Mouse (Mus musculus): ENCODE measurements around the gene Dcpp3. TPM values are rescaled to one million over a fixed set of nuclear protein-coding genes. Genes with fewer than 3 reads are reported as not detected.

Gene Dcpp3
- polyA plus RNA-seq, 1 experiment from 2014 or later: not detected

- H3K27ac ChIP-seq (ENCODE audit: low read length): no peak overlapping the region
- ATAC-seq: no peak
- H3K9me3 ChIP-seq (ENCODE audit: control insufficient read depth, low read length): no peaks in the 10 kb centered on the region
- WGBS: 85% methylated on average over 10 of the region's 10 CpGs
- H3K4me1 ChIP-seq (replicated peaks; ENCODE audit: control insufficient read depth, insufficient read depth, low read length): peaks cover 3% of the 10 kb centered on the region; the same call in 1 of the 2 replicates
- no peaks in the 10 kb centered on the region for H3K36me3 ChIP-seq (ENCODE audit: control insufficient read depth, insufficient read depth)
- no peak overlapping the region for H3K4me3 ChIP-seq (replicated peaks; ENCODE audit: low read length)
- H3K4me2 ChIP-seq (ENCODE audit: low read length): no peak overlapping the region
- no peaks in the 10 kb centered on the region; the same call in 1 of the 2 replicates for H3K27me3 ChIP-seq (replicated peaks; ENCODE audit: control insufficient read depth, insufficient read depth, low read length)
- H3K9ac ChIP-seq (replicated peaks; ENCODE audit: low read depth, low read length): no peak overlapping the region
Observed at GRCm38 (mm10) chr17:23966658-23967401, 49.6 kb downstream of the Dcpp3 start.

DNA sequence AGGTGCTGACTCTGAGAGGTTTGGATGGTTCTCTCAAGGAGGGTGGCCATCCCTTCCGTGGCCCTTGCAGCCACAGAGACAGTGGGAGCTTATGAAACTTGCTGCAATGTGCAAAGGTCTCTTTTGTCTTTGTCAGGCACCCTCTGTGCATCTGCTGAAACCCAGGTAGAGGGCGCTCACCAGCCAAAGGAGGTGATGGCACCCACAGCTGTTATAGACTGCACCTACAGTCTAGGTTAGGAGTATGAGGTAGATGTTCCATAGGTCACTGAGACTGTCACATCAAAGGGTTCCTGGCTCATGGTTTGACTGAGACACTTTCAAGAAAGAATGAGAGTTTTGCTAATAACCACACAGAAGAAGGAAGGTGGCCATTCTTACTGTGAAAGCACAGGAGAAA, 51.5 kb downstream of the Dcpp3 start:
- H3K36me3 ChIP-seq (ENCODE audit: control insufficient read depth, insufficient read depth): no peaks in the 10 kb centered on the region
- no peak overlapping the region for H3K4me3 ChIP-seq (replicated peaks; ENCODE audit: low read length)
- 56% methylated on average over 2 of the region's 2 CpGs for WGBS
- no peak for ATAC-seq
- H3K4me2 ChIP-seq (ENCODE audit: low read length): no peak overlapping the region
- H3K27me3 ChIP-seq (replicated peaks; ENCODE audit: control insufficient read depth, insufficient read depth, low read length): no peaks in the 10 kb centered on the region
- H3K4me1 ChIP-seq (replicated peaks; ENCODE audit: control insufficient read depth, insufficient read depth, low read length): peaks cover 3% of the 10 kb centered on the region; the same call in 1 of the 2 replicates
- no peaks in the 10 kb centered on the region for H3K9me3 ChIP-seq (ENCODE audit: control insufficient read depth, low read length)
- H3K27ac ChIP-seq (ENCODE audit: low read length): no peak overlapping the region
- H3K9ac ChIP-seq (replicated peaks; ENCODE audit: low read depth, low read length): no peak overlapping the region

Other genes starting within 250 kb of the Dcpp3 start
- gene Hcfc1r1, start 243.9 kb upstream of the Dcpp3 start, polyA plus RNA-seq (2015; fragmentation: Nextera tagmentation; extraction: Ambion mirVana): 92.1 and 99.4 TPM in 2 replicates
- 40.1 and 41.4 TPM in 2 replicates for gene Thoc6, start 243.6 kb upstream of the Dcpp3 start, polyA plus RNA-seq (2015; fragmentation: Nextera tagmentation; extraction: Ambion mirVana)
- gene Tnfrsf12a, start 240.0 kb upstream of the Dcpp3 start, polyA plus RNA-seq (2015; fragmentation: Nextera tagmentation; extraction: Ambion mirVana): 2.9 and 4.8 TPM in 2 replicates
- 0.24 and 0.45 TPM in 2 replicates for gene Cldn6, start 238.2 kb upstream of the Dcpp3 start, polyA plus RNA-seq (2015; fragmentation: Nextera tagmentation; extraction: Ambion mirVana)
- gene Cldn9, start 233.4 kb upstream of the Dcpp3 start, polyA plus RNA-seq (2015; fragmentation: Nextera tagmentation; extraction: Ambion mirVana): 1.4 TPM in 2 replicates
- not detected in 2 replicates for gene 1520401A03Rik, start 194.7 kb upstream of the Dcpp3 start, polyA plus RNA-seq (2015; fragmentation: Nextera tagmentation; extraction: Ambion mirVana)
- gene Pkmyt1, start 191.1 kb upstream of the Dcpp3 start, polyA plus RNA-seq (2015; fragmentation: Nextera tagmentation; extraction: Ambion mirVana): 22.3 and 25.0 TPM in 2 replicates
- gene Paqr4, start 176.6 kb upstream of the Dcpp3 start, polyA plus RNA-seq (2015; fragmentation: Nextera tagmentation; extraction: Ambion mirVana): 40.8 and 45.6 TPM in 2 replicates
- 0.41 and 1.0 TPM in 2 replicates for gene Kremen2, start 171.6 kb upstream of the Dcpp3 start, polyA plus RNA-seq (2015; fragmentation: Nextera tagmentation; extraction: Ambion mirVana)
- 151 and 156 TPM in 2 replicates for gene Flywch1, start 145.9 kb upstream of the Dcpp3 start, polyA plus RNA-seq (2015; fragmentation: Nextera tagmentation; extraction: Ambion mirVana)
- 22.9 and 33.2 TPM in 2 replicates for gene Flywch2, start 131.4 kb upstream of the Dcpp3 start, polyA plus RNA-seq (2015; fragmentation: Nextera tagmentation; extraction: Ambion mirVana)
- gene Srrm2, start 126.9 kb upstream of the Dcpp3 start, polyA plus RNA-seq (2015; fragmentation: Nextera tagmentation; extraction: Ambion mirVana): 435 and 505 TPM in 2 replicates
- gene Elob, start 88.3 kb upstream of the Dcpp3 start, polyA plus RNA-seq (2015; fragmentation: Nextera tagmentation; extraction: Ambion mirVana): 1,002 and 1,034 TPM in 2 replicates
- not detected in 2 replicates for gene Prss33, start 81.4 kb upstream of the Dcpp3 start, polyA plus RNA-seq (2015; fragmentation: Nextera tagmentation; extraction: Ambion mirVana)
- gene Prss32, start 73.6 kb upstream of the Dcpp3 start, polyA plus RNA-seq (2015; fragmentation: Nextera tagmentation; extraction: Ambion mirVana): not detected in 2 replicates
- 0.87 and 1.0 TPM in 2 replicates for gene Prss41, start 73.3 kb upstream of the Dcpp3 start, polyA plus RNA-seq (2015; fragmentation: Nextera tagmentation; extraction: Ambion mirVana)
- gene Prss21, start 49.4 kb upstream of the Dcpp3 start, polyA plus RNA-seq (2015; fragmentation: Nextera tagmentation; extraction: Ambion mirVana): not detected in 2 replicates
- not detected in 2 replicates for gene Dcpp1, start 36.6 kb upstream of the Dcpp3 start, polyA plus RNA-seq (2015; fragmentation: Nextera tagmentation; extraction: Ambion mirVana)
- gene Dcpp2, start 36.6 kb upstream of the Dcpp3 start, polyA plus RNA-seq (2015; fragmentation: Nextera tagmentation; extraction: Ambion mirVana): not detected in 2 replicates
- gene Sbp, start 24.2 kb downstream of the Dcpp3 start, polyA plus RNA-seq (2015; fragmentation: Nextera tagmentation; extraction: Ambion mirVana): not detected in 2 replicates
- not detected in 2 replicates for gene Sbpl, start 37.8 kb downstream of the Dcpp3 start, polyA plus RNA-seq (2015; fragmentation: Nextera tagmentation; extraction: Ambion mirVana)
- gene Prss30, start 63.1 kb downstream of the Dcpp3 start, polyA plus RNA-seq (2015; fragmentation: Nextera tagmentation; extraction: Ambion mirVana): 0.21 and 0.28 TPM in 2 replicates
- gene Prss22, start 80.6 kb downstream of the Dcpp3 start, polyA plus RNA-seq (2015; fragmentation: Nextera tagmentation; extraction: Ambion mirVana): not detected in 2 replicates
- gene Prss27, start 120.7 kb downstream of the Dcpp3 start, polyA plus RNA-seq (2015; fragmentation: Nextera tagmentation; extraction: Ambion mirVana): 0.26 and 0.49 TPM in 2 replicates
- 94.0 and 98.5 TPM in 2 replicates for gene Kctd5, start 156.0 kb downstream of the Dcpp3 start, polyA plus RNA-seq (2015; fragmentation: Nextera tagmentation; extraction: Ambion mirVana)
- gene Pdpk1, start 233.5 kb downstream of the Dcpp3 start, polyA plus RNA-seq (2015; fragmentation: Nextera tagmentation; extraction: Ambion mirVana): 59.4 and 62.9 TPM in 2 replicates
- 25.5 and 28.2 TPM in 2 replicates for gene Amdhd2, start 246.3 kb downstream of the Dcpp3 start, polyA plus RNA-seq (2015; fragmentation: Nextera tagmentation; extraction: Ambion mirVana)